Mouse (Mus musculus): Measurements from ENCODE around the gene 1110002E22Rik. TPM values are rescaled to one million over a fixed set of nuclear protein-coding genes. Genes with fewer than 3 reads are reported as not detected.

1110002E22Rik gene
- polyA plus RNA-seq, 1 experiment, result 0.74 TPM

DNA sequence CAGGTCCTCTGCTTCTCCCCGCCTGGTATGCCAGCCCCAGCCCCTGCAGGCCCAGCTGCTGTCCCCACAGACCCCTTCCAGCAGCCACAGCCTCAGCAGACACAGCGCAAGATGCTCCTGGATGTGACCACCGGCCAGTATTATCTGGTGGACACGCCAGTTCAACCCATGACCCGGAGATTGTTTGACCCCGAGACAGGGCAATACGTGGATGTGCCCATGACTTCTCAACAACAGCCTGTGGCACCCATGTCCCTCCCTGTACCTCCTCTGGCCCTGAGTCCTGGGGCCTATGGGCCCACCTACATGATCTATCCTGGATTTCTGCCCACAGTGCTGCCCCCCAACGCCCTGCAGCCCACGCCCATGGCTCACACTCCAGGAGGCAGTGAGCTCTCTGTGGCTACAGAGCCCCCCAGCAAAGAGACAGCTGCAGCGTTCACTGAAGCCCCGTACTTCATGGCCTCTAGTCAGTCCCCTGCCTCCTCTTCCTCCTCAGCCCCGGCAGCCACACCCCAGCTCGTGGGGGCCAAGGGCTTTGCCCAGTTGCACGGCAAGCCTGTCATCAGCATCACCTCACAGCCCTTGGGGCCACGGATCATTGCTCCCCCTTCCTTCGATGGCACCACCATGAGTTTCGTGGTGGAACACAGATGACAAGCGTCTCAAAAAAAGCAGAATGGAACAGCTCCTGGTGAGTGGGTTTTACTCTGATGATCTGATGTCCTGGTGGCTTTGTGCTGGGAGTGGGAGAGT lies 5.1 kb downstream of the 1110002E22Rik start:
- no peaks in the 10 kb centered on the region for H3K36me3 ChIP-seq (ENCODE audit: control insufficient read depth, insufficient read depth, low read length)
- TF ChIP-seq CTCF (IDR thresholded peaks at IDR 0.05; ENCODE audit: borderline replicate concordance, control insufficient read depth, extremely low read depth, insufficient read depth, low read length, poor library complexity) (no peak), POLR2A (IDR thresholded peaks at IDR 0.05; ENCODE audit: control insufficient read depth, extremely low read depth, insufficient read depth, low read length, poor library complexity) (no peak)
- no peak overlapping the region for H3K27ac ChIP-seq (ENCODE audit: control insufficient read depth, insufficient read depth, low read length)
- H3K4me3 ChIP-seq (ENCODE audit: control insufficient read depth, insufficient read depth, low read length), result no peak overlapping the region
- DNase-seq, result no peak
- no peaks in the 10 kb centered on the region for H3K27me3 ChIP-seq (ENCODE audit: control insufficient read depth, insufficient read depth, low read length)
- H3K4me1 ChIP-seq (replicated peaks; ENCODE audit: control insufficient read depth, insufficient read depth, low read length), result no peaks in the 10 kb centered on the region
- WGBS, result 89% methylated on average over 18 of the region's 18 CpGs

DNA sequence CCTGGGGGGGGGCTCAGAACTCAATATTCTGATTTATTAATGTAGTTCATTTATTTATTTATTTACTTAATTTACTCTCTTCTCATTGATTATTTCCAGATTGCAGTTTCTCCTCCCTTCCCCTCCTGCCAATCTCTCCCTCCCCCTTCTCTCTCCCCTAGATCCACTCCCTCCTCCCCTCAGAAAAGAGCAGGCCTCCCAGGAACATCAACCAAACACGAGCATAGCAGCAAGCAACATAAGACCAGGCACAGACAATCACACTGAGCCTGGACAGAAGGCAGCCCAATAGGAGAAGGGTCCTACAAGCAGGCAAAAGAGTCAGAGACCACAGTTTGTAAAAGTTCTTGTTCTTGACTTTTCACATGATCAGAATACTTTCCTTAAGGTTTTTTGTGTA lies 6.2 kb downstream of the 1110002E22Rik start:
- DNase-seq, result no peak
- H3K27me3 ChIP-seq (ENCODE audit: control insufficient read depth, insufficient read depth, low read length), result no peaks in the 10 kb centered on the region
- no peak for TF ChIP-seq POLR2A (IDR thresholded peaks at IDR 0.05; ENCODE audit: control insufficient read depth, extremely low read depth, insufficient read depth, low read length, poor library complexity)
- no peak for TF ChIP-seq CTCF (IDR thresholded peaks at IDR 0.05; ENCODE audit: borderline replicate concordance, control insufficient read depth, extremely low read depth, insufficient read depth, low read length, poor library complexity)
- no peak overlapping the region for H3K27ac ChIP-seq (ENCODE audit: control insufficient read depth, insufficient read depth, low read length)
- no peak overlapping the region for H3K4me3 ChIP-seq (ENCODE audit: control insufficient read depth, insufficient read depth, low read length)
- no peaks in the 10 kb centered on the region for H3K4me1 ChIP-seq (replicated peaks; ENCODE audit: control insufficient read depth, insufficient read depth, low read length)
- WGBS, result 81% methylated on average over 1 of the region's 1 CpGs
- H3K36me3 ChIP-seq (ENCODE audit: control insufficient read depth, insufficient read depth, low read length), result no peaks in the 10 kb centered on the region

GRCm38 (mm10) chr3:138071476-138072073 lies 6.7 kb downstream of the 1110002E22Rik start:
- no peaks in the 10 kb centered on the region for H3K36me3 ChIP-seq (ENCODE audit: control insufficient read depth, insufficient read depth, low read length)
- TF ChIP-seq POLR2A (IDR thresholded peaks at IDR 0.05; ENCODE audit: control insufficient read depth, extremely low read depth, insufficient read depth, low read length, poor library complexity), result no peak
- no peak for DNase-seq
- WGBS, result 93% methylated on average over 10 of the region's 10 CpGs
- no peaks in the 10 kb centered on the region for H3K27me3 ChIP-seq (ENCODE audit: control insufficient read depth, insufficient read depth, low read length)
- no peak overlapping the region for H3K4me3 ChIP-seq (ENCODE audit: control insufficient read depth, insufficient read depth, low read length)
- H3K4me1 ChIP-seq (replicated peaks; ENCODE audit: control insufficient read depth, insufficient read depth, low read length), result no peaks in the 10 kb centered on the region
- no peak overlapping the region for H3K27ac ChIP-seq (ENCODE audit: control insufficient read depth, insufficient read depth, low read length)

DNA sequence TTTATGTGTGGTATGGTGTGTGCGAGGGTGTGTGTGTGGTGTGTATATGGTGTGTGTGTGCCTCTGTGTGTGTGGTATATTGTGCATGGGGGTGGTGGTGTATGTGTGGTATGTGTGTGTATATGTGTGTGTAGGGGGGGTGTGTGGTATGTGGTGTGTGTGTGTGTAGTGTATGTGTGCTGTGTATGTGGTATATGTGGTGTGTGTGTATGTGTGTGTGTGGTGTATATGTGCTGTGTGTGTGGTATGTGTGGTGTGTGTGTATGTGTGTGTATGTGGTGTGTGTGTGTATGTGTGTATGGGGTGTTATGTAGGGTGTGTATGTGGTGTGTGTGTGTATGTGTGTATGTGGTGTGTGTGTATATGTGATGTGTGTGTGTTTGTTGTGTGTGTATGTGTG lies 9.4 kb downstream of the 1110002E22Rik start:
- no peak for TF ChIP-seq CTCF (IDR thresholded peaks at IDR 0.05; ENCODE audit: borderline replicate concordance, control insufficient read depth, extremely low read depth, insufficient read depth, low read length, poor library complexity)
- Histone ChIP-seq H3K36me3 (ENCODE audit: control insufficient read depth, insufficient read depth, low read length) (no peaks in the 10 kb centered on the region), H3K4me3 (ENCODE audit: control insufficient read depth, insufficient read depth, low read length) (no peak overlapping the region), H3K27ac (ENCODE audit: control insufficient read depth, insufficient read depth, low read length) (no peak overlapping the region), H3K4me1 (replicated peaks; ENCODE audit: control insufficient read depth, insufficient read depth, low read length) (no peaks in the 10 kb centered on the region), H3K27me3 (ENCODE audit: control insufficient read depth, insufficient read depth, low read length) (no peaks in the 10 kb centered on the region)
- no peak for DNase-seq
- 97% methylated on average over 1 of the region's 1 CpGs for whole genome bisulfite sequencing

- H3K27ac ChIP-seq (ENCODE audit: control insufficient read depth, insufficient read depth, low read length), result no peak overlapping the region
- H3K27me3 ChIP-seq (ENCODE audit: control insufficient read depth, insufficient read depth, low read length), result no peaks in the 10 kb centered on the region
- H3K4me3 ChIP-seq (ENCODE audit: control insufficient read depth, insufficient read depth, low read length), result no peak overlapping the region
- no peaks in the 10 kb centered on the region for H3K4me1 ChIP-seq (replicated peaks; ENCODE audit: control insufficient read depth, insufficient read depth, low read length)
- no peak for DNase-seq
- no peak for TF ChIP-seq CTCF (IDR thresholded peaks at IDR 0.05; ENCODE audit: borderline replicate concordance, control insufficient read depth, extremely low read depth, insufficient read depth, low read length, poor library complexity)
- no peak for TF ChIP-seq POLR2A (IDR thresholded peaks at IDR 0.05; ENCODE audit: control insufficient read depth, extremely low read depth, insufficient read depth, low read length, poor library complexity)
- no peaks in the 10 kb centered on the region for H3K36me3 ChIP-seq (ENCODE audit: control insufficient read depth, insufficient read depth, low read length)
- WGBS, result 91% methylated on average over 8 of the region's 8 CpGs
Observed at GRCm38 (mm10) chr3:138075209-138075608, 10.4 kb downstream of the 1110002E22Rik start.

DNA sequence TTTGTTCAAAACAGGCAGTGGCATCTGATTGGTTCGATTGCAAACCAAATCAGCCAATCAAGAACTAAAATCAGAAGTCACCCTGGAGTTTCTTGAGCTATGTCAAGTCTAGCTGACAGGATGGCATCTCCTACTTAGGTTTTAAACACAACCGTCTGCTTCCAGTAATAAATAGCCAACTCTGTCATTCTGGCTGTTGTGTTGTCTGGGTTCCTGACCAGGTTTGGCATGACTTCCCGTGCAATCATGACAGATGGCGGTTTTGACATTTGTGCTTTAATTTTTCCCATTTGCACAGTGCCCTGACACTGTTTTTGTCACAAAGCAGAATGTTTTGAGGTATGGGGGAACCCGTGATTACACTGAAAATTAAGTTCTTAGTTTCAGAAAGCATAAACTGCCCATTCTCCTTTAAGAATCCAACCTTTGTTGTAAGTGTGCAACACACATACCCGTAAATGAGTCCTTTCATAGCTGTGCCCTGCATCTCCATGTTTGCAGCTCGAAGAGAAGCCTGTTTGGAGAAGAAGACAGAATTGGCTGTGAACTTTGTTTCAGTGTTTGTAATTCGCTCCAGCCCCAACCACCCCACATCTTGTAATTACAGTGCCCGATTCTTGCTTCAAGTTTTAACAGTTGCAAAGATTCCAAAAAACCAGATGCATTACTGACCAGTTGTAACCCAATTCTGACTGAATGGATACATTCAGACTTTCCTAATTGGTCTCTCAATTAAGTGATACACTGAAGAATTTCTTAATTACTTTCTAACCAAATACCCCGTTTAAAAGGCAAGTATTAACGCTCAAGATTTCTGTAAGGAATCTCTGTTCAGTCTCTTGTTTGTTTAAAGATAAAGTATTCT lies 12.9 kb downstream of the 1110002E22Rik start:
- 91% methylated on average over 11 of the region's 11 CpGs for WGBS
- Histone ChIP-seq H3K36me3 (ENCODE audit: control insufficient read depth, insufficient read depth, low read length) (no peaks in the 10 kb centered on the region), H3K27ac (ENCODE audit: control insufficient read depth, insufficient read depth, low read length) (no peak overlapping the region), H3K4me3 (ENCODE audit: control insufficient read depth, insufficient read depth, low read length) (no peak overlapping the region), H3K27me3 (ENCODE audit: control insufficient read depth, insufficient read depth, low read length) (no peaks in the 10 kb centered on the region), H3K4me1 (replicated peaks; ENCODE audit: control insufficient read depth, insufficient read depth, low read length) (no peaks in the 10 kb centered on the region)
- no peak for DNase-seq
- TF ChIP-seq POLR2A (IDR thresholded peaks at IDR 0.05; ENCODE audit: control insufficient read depth, extremely low read depth, insufficient read depth, low read length, poor library complexity), result no peak
- TF ChIP-seq CTCF (IDR thresholded peaks at IDR 0.05; ENCODE audit: borderline replicate concordance, control insufficient read depth, extremely low read depth, insufficient read depth, low read length, poor library complexity), result no peak

Measured in thymus, adult 2 months (tissue).